Mouse (Mus musculus): ENCODE data around the gene Fez2. TPM values are rescaled to one million over a fixed set of nuclear protein-coding genes. Genes with fewer than 3 reads are reported as not detected.

Gene Fez2
- polyA plus RNA-seq, 1 experiment from 2014 or later: 65.2 TPM

GRCm38 (mm10) chr17:78435661-78436060 is 17.7 kb upstream of the Fez2 start:
- no peaks in the 10 kb centered on the region for H3K36me3 ChIP-seq (ENCODE audit: inconsistent target)
- H3K79me2 ChIP-seq (ENCODE audit: inconsistent target): no peaks in the 10 kb centered on the region
- WGBS (ENCODE audit: missing documents): 96% methylated on average over 6 of the region's 6 CpGs
- no peak overlapping the region for H3K27ac ChIP-seq
- no peak overlapping the region for H3K4me3 ChIP-seq (ENCODE audit: inconsistent target)

GRCm38 (mm10) chr17:78434746-78435145 is 16.8 kb upstream of the Fez2 start:
- 0% methylated on average over 1 of the region's 1 CpGs for WGBS (ENCODE audit: missing documents)
- Histone ChIP-seq H3K79me2 (ENCODE audit: inconsistent target) (no peaks in the 10 kb centered on the region), H3K4me3 (ENCODE audit: inconsistent target) (no peak overlapping the region)

GRCm38 (mm10) chr17:78430374-78430773 is 12.4 kb upstream of the Fez2 start:
- Histone ChIP-seq H3K4me3 (ENCODE audit: inconsistent target) (no peak overlapping the region), H3K27ac (no peak overlapping the region), H3K36me3 (ENCODE audit: inconsistent target) (no peaks in the 10 kb centered on the region), H3K79me2 (ENCODE audit: inconsistent target) (no peaks in the 10 kb centered on the region)
- 57% methylated on average over 8 of the region's 8 CpGs for WGBS (ENCODE audit: missing documents)

More at GRCm38 (mm10) chr17:78434746-78435145, 16.8 kb upstream of the Fez2 start:
- H3K36me3 ChIP-seq (ENCODE audit: inconsistent target): no peaks in the 10 kb centered on the region
- no peak overlapping the region for H3K27ac ChIP-seq

GRCm38 (mm10) chr17:78429051-78429450 is 11.1 kb upstream of the Fez2 start:
- Histone ChIP-seq H3K36me3 (ENCODE audit: inconsistent target) (no peaks in the 10 kb centered on the region), H3K27ac (no peak overlapping the region), H3K4me3 (ENCODE audit: inconsistent target) (no peak overlapping the region), H3K79me2 (ENCODE audit: inconsistent target) (no peaks in the 10 kb centered on the region)
- 72% methylated on average over 4 of the region's 4 CpGs for WGBS (ENCODE audit: missing documents)

GRCm38 (mm10) chr17:78425026-78425425 is 7.1 kb upstream of the Fez2 start:
- no peak overlapping the region for H3K27ac ChIP-seq
- 94% methylated on average over 8 of the region's 8 CpGs for WGBS (ENCODE audit: missing documents)
- H3K79me2 ChIP-seq (ENCODE audit: inconsistent target): no peaks in the 10 kb centered on the region
- no peak overlapping the region for H3K4me3 ChIP-seq (ENCODE audit: inconsistent target)
- H3K36me3 ChIP-seq (ENCODE audit: inconsistent target): no peaks in the 10 kb centered on the region

- H3K79me2 ChIP-seq (ENCODE audit: inconsistent target): peaks cover 33% of the 10 kb centered on the region
- WGBS (ENCODE audit: missing documents): 44% methylated on average over 4 of the region's 4 CpGs
- H3K36me3 ChIP-seq (ENCODE audit: inconsistent target): no peaks in the 10 kb centered on the region
- no peak overlapping the region for H3K4me3 ChIP-seq (ENCODE audit: inconsistent target)
- peak overlapping the region; percentile 83 for H3K27ac ChIP-seq
Observed at GRCm38 (mm10) chr17:78419216-78419615, 1.3 kb upstream of the Fez2 start.

GRCm38 (mm10) chr17:78415255-78415654 is 2.7 kb downstream of the Fez2 start:
- Histone ChIP-seq H3K4me3 (ENCODE audit: inconsistent target) (no peak overlapping the region), H3K27ac (no peak overlapping the region), H3K36me3 (ENCODE audit: inconsistent target) (peaks cover 16% of the 10 kb centered on the region; the same call in 1 of the 2 replicates), H3K79me2 (ENCODE audit: inconsistent target) (peaks cover 72% of the 10 kb centered on the region)
- WGBS (ENCODE audit: missing documents): 88% methylated on average over 2 of the region's 2 CpGs

GRCm38 (mm10) chr17:78409900-78410299 is 8.1 kb downstream of the Fez2 start:
- Histone ChIP-seq H3K36me3 (ENCODE audit: inconsistent target) (peaks cover 46% of the 10 kb centered on the region), H3K4me3 (ENCODE audit: inconsistent target) (no peak overlapping the region), H3K79me2 (ENCODE audit: inconsistent target) (peaks cover 99% of the 10 kb centered on the region), H3K27ac (no peak overlapping the region)
- 100% methylated on average over 2 of the region's 2 CpGs for WGBS (ENCODE audit: missing documents)

- Histone ChIP-seq H3K27ac (no peak overlapping the region), H3K79me2 (ENCODE audit: inconsistent target) (peaks cover 95% of the 10 kb centered on the region), H3K36me3 (ENCODE audit: inconsistent target) (peaks cover 57% of the 10 kb centered on the region), H3K4me3 (ENCODE audit: inconsistent target) (no peak overlapping the region)
- WGBS (ENCODE audit: missing documents): 92% methylated on average over 10 of the region's 10 CpGs
Observed at GRCm38 (mm10) chr17:78408386-78408785, 9.6 kb downstream of the Fez2 start.

GRCm38 (mm10) chr17:78407581-78407980 is 10.4 kb downstream of the Fez2 start:
- WGBS (ENCODE audit: missing documents): 92% methylated on average over 4 of the region's 4 CpGs
- peaks cover 87% of the 10 kb centered on the region for H3K79me2 ChIP-seq (ENCODE audit: inconsistent target)
- no peak overlapping the region for H3K27ac ChIP-seq
- no peak overlapping the region for H3K4me3 ChIP-seq (ENCODE audit: inconsistent target)
- H3K36me3 ChIP-seq (ENCODE audit: inconsistent target): peaks cover 62% of the 10 kb centered on the region

GRCm38 (mm10) chr17:78406854-78407253 is 11.1 kb downstream of the Fez2 start:
- H3K4me3 ChIP-seq (ENCODE audit: inconsistent target): no peak overlapping the region
- H3K79me2 ChIP-seq (ENCODE audit: inconsistent target): peaks cover 80% of the 10 kb centered on the region
- H3K36me3 ChIP-seq (ENCODE audit: inconsistent target): peaks cover 62% of the 10 kb centered on the region
- H3K27ac ChIP-seq: no peak overlapping the region
- 98% methylated on average over 10 of the region's 10 CpGs for WGBS (ENCODE audit: missing documents)

GRCm38 (mm10) chr17:78405336-78405735 is 12.6 kb downstream of the Fez2 start:
- Histone ChIP-seq H3K4me3 (ENCODE audit: inconsistent target) (no peak overlapping the region), H3K79me2 (ENCODE audit: inconsistent target) (peaks cover 65% of the 10 kb centered on the region), H3K27ac (no peak overlapping the region), H3K36me3 (ENCODE audit: inconsistent target) (peaks cover 65% of the 10 kb centered on the region)
- 97% methylated on average over 3 of the region's 3 CpGs for WGBS (ENCODE audit: missing documents)

GRCm38 (mm10) chr17:78403804-78404203 is 14.1 kb downstream of the Fez2 start:
- Histone ChIP-seq H3K27ac (no peak overlapping the region), H3K36me3 (ENCODE audit: inconsistent target) (peaks cover 63% of the 10 kb centered on the region), H3K79me2 (ENCODE audit: inconsistent target) (peaks cover 62% of the 10 kb centered on the region), H3K4me3 (ENCODE audit: inconsistent target) (no peak overlapping the region)
- 88% methylated on average over 9 of the region's 9 CpGs for WGBS (ENCODE audit: missing documents)

GRCm38 (mm10) chr17:78403229-78403628 is 14.7 kb downstream of the Fez2 start:
- Histone ChIP-seq H3K4me3 (ENCODE audit: inconsistent target) (no peak overlapping the region), H3K27ac (no peak overlapping the region), H3K36me3 (ENCODE audit: inconsistent target) (peaks cover 62% of the 10 kb centered on the region), H3K79me2 (ENCODE audit: inconsistent target) (peaks cover 62% of the 10 kb centered on the region)
- WGBS (ENCODE audit: missing documents): 84% methylated on average over 4 of the region's 4 CpGs

GRCm38 (mm10) chr17:78402174-78402573 is 15.8 kb downstream of the Fez2 start:
- Histone ChIP-seq H3K27ac (no peak overlapping the region), H3K36me3 (ENCODE audit: inconsistent target) (peaks cover 66% of the 10 kb centered on the region)
- 95% methylated on average over 6 of the region's 6 CpGs for WGBS (ENCODE audit: missing documents)

GRCm38 (mm10) chr17:78401713-78402112 is 16.2 kb downstream of the Fez2 start:
- Histone ChIP-seq H3K79me2 (ENCODE audit: inconsistent target) (peaks cover 57% of the 10 kb centered on the region), H3K4me3 (ENCODE audit: inconsistent target) (no peak overlapping the region), H3K36me3 (ENCODE audit: inconsistent target) (peaks cover 71% of the 10 kb centered on the region), H3K27ac (no peak overlapping the region)
- WGBS (ENCODE audit: missing documents): 94% methylated on average over 4 of the region's 4 CpGs

More at GRCm38 (mm10) chr17:78402174-78402573, 15.8 kb downstream of the Fez2 start:
- no peak overlapping the region for H3K4me3 ChIP-seq (ENCODE audit: inconsistent target)
- peaks cover 62% of the 10 kb centered on the region for H3K79me2 ChIP-seq (ENCODE audit: inconsistent target)

Data from macrophage (primary cell).